Mouse (Mus musculus): Measurements from ENCODE around the gene Etl4. TPM values are rescaled to one million over a fixed set of nuclear protein-coding genes. Genes with fewer than 3 reads are reported as not detected.

The Etl4 gene
- polyA plus RNA-seq, 1 experiment from 2014 or later = 34.4 TPM

DNA sequence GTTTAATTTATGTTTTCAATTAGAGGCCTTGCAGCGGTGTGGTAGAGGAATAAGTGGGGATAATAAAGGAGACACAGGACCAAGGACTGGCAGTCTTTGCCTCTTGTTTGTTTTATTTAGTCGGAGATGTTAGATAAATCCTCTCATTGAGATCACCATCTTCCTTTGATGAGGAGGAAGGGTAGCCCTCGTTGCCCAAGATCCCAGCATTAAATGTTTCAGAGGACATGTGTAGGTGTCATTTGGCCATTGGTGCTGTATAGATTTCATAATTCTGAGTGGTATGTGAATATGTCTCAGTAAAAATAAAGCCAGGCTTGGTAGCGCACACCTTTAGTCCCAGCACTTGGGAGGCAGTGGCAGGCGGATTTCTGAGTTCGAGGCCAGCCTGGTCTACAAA is 508.4 kb downstream of the Etl4 start:
- 83% methylated on average over 6 of the region's 6 CpGs for WGBS
- no peak for DNase-seq (ENCODE audit: low spot score)

DNA sequence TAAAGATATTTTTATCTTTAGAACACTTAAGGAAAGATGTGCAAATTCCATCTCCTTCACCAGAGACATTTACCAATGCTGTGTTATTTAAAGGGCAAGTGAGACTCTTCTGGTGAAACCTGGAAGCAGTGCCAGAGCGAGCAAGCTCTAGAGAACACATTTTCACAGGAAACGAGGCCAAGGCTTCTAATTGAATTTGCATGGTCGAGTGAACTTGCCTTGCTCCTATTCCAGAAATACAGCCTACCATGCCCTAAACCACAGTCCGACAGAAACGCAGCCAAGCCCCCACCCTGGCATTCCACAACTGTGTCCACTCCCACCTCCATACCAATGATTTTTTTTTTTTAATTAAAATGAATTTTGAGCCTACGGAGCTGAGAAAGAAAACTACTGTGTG is 510.4 kb downstream of the Etl4 start:
- DNase-seq (ENCODE audit: low spot score) = no peak
- H3K9ac ChIP-seq (ENCODE audit: low read length) = no peak overlapping the region
- no peaks in the 10 kb centered on the region for H3K36me3 ChIP-seq (ENCODE audit: control insufficient read depth, insufficient read depth, low read length)
- H3K4me2 ChIP-seq (ENCODE audit: low read depth, low read length, severe bottlenecking) = no peak overlapping the region
- H3K4me1 ChIP-seq (replicated peaks; ENCODE audit: control insufficient read depth, insufficient read depth, low read length) = peaks cover 3% of the 10 kb centered on the region; the same call in 1 of the 2 replicates
- no peak overlapping the region for H3K4me3 ChIP-seq (ENCODE audit: low read depth, low read length)
- H3K9me3 ChIP-seq (ENCODE audit: control insufficient read depth, low read length) = no peaks in the 10 kb centered on the region
- 25% methylated on average over 6 of the region's 6 CpGs for WGBS
- no peaks in the 10 kb centered on the region for H3K27me3 ChIP-seq (ENCODE audit: control insufficient read depth, insufficient read depth, low read length)
- no peak overlapping the region for H3K27ac ChIP-seq (ENCODE audit: low read depth, low read length)
- ATAC-seq (replicated peaks; ENCODE audit: low FRiP score) = 0 out of 2 replicates have a peak, but pooled peaks have one; percentile 33

More for the DNA sequence above, 508.4 kb downstream of the Etl4 start:
- ATAC-seq (replicated peaks; ENCODE audit: low FRiP score) = no peak
- Histone ChIP-seq H3K27ac (ENCODE audit: low read depth, low read length) (no peak overlapping the region), H3K9ac (ENCODE audit: low read length) (no peak overlapping the region), H3K9me3 (ENCODE audit: control insufficient read depth, low read length) (no peaks in the 10 kb centered on the region), H3K27me3 (ENCODE audit: control insufficient read depth, insufficient read depth, low read length) (no peaks in the 10 kb centered on the region), H3K4me1 (replicated peaks; ENCODE audit: control insufficient read depth, insufficient read depth, low read length) (peaks cover 3% of the 10 kb centered on the region; the same call in 1 of the 2 replicates), H3K4me2 (ENCODE audit: low read depth, low read length, severe bottlenecking) (no peak overlapping the region), H3K36me3 (ENCODE audit: control insufficient read depth, insufficient read depth, low read length) (no peaks in the 10 kb centered on the region), H3K4me3 (ENCODE audit: low read depth, low read length) (no peak overlapping the region)

DNA sequence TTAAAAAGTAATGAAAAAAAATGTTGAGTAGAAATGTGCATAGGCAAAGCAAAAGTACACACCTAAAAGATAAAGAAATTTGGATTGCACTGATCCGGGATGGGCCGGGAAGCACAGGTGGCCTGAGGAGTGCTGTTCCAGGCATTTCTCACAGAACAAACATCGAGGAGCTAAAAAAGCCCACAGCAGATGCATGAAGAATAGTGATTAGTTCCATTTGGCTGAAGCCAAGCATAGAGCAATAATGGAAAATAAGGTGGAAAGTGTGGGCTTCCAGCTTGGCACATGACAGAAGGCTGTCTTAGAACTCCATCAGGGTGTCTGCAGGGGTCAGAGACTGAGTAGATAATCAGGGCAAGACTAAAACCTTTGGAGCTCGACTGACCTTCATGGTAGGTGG is 512.7 kb downstream of the Etl4 start:
- Histone ChIP-seq H3K27me3 (ENCODE audit: control insufficient read depth, insufficient read depth, low read length) (no peaks in the 10 kb centered on the region), H3K4me3 (ENCODE audit: low read depth, low read length) (no peak overlapping the region), H3K27ac (ENCODE audit: low read depth, low read length) (no peak overlapping the region), H3K36me3 (ENCODE audit: control insufficient read depth, insufficient read depth, low read length) (no peaks in the 10 kb centered on the region), H3K9me3 (ENCODE audit: control insufficient read depth, low read length) (no peaks in the 10 kb centered on the region), H3K9ac (ENCODE audit: low read length) (no peak overlapping the region), H3K4me2 (ENCODE audit: low read depth, low read length, severe bottlenecking) (no peak overlapping the region), H3K4me1 (replicated peaks; ENCODE audit: control insufficient read depth, insufficient read depth, low read length) (no peaks in the 10 kb centered on the region)
- DNase-seq (ENCODE audit: low spot score) (no peak), ATAC-seq (replicated peaks; ENCODE audit: low FRiP score) (peak; percentile 46; the same call in 1 of the 2 replicates)
- WGBS = 48% methylated on average over 4 of the region's 4 CpGs

DNA sequence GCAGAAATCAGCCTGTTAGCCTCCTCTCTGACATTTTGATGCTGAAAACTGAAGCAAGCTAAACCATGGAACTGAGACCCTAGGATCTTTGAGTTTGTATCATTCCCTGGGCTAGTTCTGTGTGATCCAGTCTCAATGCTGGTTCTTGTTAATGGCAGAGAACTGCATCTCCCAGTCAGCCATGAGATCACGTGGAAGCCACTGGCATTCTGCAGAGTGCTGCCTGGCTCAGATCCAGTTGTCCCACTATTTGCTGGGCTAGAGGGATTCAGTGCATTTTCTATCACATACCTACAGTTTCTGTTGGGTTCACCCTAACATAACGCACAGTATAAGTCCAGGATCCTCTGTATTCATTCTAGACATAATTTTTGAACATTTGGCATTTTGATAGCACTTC is 524.1 kb downstream of the Etl4 start:
- WGBS = 85% methylated on average over 2 of the region's 2 CpGs
- Histone ChIP-seq H3K36me3 (ENCODE audit: control insufficient read depth, insufficient read depth, low read length) (no peaks in the 10 kb centered on the region), H3K27me3 (ENCODE audit: control insufficient read depth, insufficient read depth, low read length) (no peaks in the 10 kb centered on the region), H3K9me3 (ENCODE audit: control insufficient read depth, low read length) (no peaks in the 10 kb centered on the region), H3K4me1 (replicated peaks; ENCODE audit: control insufficient read depth, insufficient read depth, low read length) (no peaks in the 10 kb centered on the region), H3K4me2 (ENCODE audit: low read depth, low read length, severe bottlenecking) (no peak overlapping the region), H3K27ac (ENCODE audit: low read depth, low read length) (no peak overlapping the region), H3K4me3 (ENCODE audit: low read depth, low read length) (no peak overlapping the region), H3K9ac (ENCODE audit: low read length) (no peak overlapping the region)
- no peak for DNase-seq (ENCODE audit: low spot score)
- no peak for ATAC-seq (replicated peaks; ENCODE audit: low FRiP score)

DNA sequence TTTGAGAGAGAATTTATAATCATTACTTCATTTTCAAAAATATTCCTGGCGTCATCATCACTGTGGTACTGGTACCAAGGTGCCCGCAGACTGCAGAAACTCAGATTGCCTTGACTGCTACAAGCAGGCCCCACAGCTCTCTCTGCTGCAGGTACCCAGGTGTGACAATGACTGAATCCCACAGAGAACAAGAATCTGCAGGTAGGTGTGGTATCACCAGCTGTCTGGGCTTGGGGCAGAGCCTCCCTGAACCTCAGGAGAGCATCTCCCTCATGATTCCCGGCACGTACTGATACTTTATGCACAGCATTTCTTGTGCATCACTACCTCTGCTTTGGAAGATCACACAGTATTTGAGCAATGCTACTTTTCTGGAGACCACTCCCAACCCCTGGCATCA is 526.0 kb downstream of the Etl4 start:
- ATAC-seq (replicated peaks; ENCODE audit: low FRiP score) (no peak), DNase-seq (ENCODE audit: low spot score) (no peak)
- Histone ChIP-seq H3K9me3 (ENCODE audit: control insufficient read depth, low read length) (no peaks in the 10 kb centered on the region), H3K4me3 (ENCODE audit: low read depth, low read length) (no peak overlapping the region), H3K36me3 (ENCODE audit: control insufficient read depth, insufficient read depth, low read length) (no peaks in the 10 kb centered on the region), H3K27me3 (ENCODE audit: control insufficient read depth, insufficient read depth, low read length) (no peaks in the 10 kb centered on the region), H3K4me1 (replicated peaks; ENCODE audit: control insufficient read depth, insufficient read depth, low read length) (no peaks in the 10 kb centered on the region), H3K27ac (ENCODE audit: low read depth, low read length) (no peak overlapping the region), H3K4me2 (ENCODE audit: low read depth, low read length, severe bottlenecking) (no peak overlapping the region), H3K9ac (ENCODE audit: low read length) (no peak overlapping the region)
- WGBS = 96% methylated on average over 4 of the region's 4 CpGs

DNA sequence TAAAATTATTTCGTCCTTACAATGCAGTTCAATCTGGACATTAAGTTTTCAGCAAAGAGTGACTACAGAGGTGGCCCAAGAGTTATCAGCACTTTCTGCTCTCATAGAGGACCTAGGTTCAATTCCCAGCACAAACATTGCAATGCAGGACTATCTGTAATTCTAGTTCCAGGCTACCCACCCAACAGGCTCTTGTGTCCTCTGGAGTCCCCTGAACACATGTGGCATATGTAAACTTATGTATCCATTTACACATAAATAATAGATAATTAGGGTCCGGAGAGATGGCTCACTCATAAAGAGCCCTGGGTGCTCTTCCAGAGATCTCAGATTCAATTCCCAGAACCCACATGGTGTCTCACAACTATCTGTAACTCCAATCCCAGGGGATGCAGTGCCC is 533.2 kb downstream of the Etl4 start:
- no peak overlapping the region for H3K27ac ChIP-seq (ENCODE audit: low read depth, low read length)
- ATAC-seq (replicated peaks; ENCODE audit: low FRiP score) = no peak

DNA sequence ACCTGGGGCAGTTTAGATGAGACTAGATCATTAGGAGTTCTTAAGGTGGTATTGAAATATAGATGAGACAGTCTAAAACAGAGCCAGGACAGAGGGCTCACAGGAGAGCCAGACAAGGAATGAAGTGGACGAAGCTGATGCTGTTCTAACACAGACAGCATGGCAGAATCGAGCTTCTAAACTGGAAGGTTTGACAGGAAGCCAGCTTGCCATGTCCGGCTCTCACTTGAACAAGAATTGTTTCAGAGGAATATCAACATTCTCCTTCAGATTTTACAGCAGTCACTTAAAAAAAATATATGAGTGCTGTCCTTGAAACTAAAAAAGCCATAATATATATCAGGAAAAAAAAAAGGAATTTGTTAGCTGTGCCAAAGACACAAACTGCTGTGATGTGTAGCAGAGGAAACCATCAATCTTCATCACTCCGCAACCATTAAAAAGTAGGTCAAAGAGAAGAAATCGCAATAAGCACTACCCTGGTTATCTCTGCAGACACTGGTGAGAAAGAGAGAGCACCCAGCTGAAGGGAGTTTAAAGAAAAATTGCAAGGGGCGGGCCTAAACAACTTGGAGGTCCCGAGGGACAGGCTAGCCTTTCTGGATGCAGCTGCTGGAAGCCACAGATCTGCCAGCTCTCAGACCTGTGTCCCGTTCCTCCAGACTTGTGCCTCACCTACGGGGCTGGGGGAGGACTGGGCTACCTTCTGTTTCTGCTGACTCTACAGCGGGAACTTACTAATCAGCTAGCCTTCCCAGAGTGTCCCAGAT is 534.3 kb downstream of the Etl4 start:
- WGBS = 79% methylated on average over 10 of the region's 10 CpGs
- ATAC-seq (replicated peaks; ENCODE audit: low FRiP score) = no peak
- no peaks in the 10 kb centered on the region for H3K9me3 ChIP-seq (ENCODE audit: control insufficient read depth, low read length)
- DNase-seq (ENCODE audit: low spot score) = no peak
- no peak overlapping the region for H3K4me2 ChIP-seq (ENCODE audit: low read depth, low read length, severe bottlenecking)
- H3K4me3 ChIP-seq (ENCODE audit: low read depth, low read length) = no peak overlapping the region
- H3K27ac ChIP-seq (ENCODE audit: low read depth, low read length) = no peak overlapping the region
- no peaks in the 10 kb centered on the region for H3K4me1 ChIP-seq (replicated peaks; ENCODE audit: control insufficient read depth, insufficient read depth, low read length)
- H3K9ac ChIP-seq (ENCODE audit: low read length) = no peak overlapping the region
- H3K36me3 ChIP-seq (ENCODE audit: control insufficient read depth, insufficient read depth, low read length) = no peaks in the 10 kb centered on the region
- no peaks in the 10 kb centered on the region for H3K27me3 ChIP-seq (ENCODE audit: control insufficient read depth, insufficient read depth, low read length)

More for the DNA sequence above, 533.2 kb downstream of the Etl4 start:
- WGBS = 92% methylated on average over 2 of the region's 2 CpGs
- no peaks in the 10 kb centered on the region for H3K4me1 ChIP-seq (replicated peaks; ENCODE audit: control insufficient read depth, insufficient read depth, low read length)
- DNase-seq (ENCODE audit: low spot score) = no peak
- H3K9me3 ChIP-seq (ENCODE audit: control insufficient read depth, low read length) = no peaks in the 10 kb centered on the region
- H3K4me3 ChIP-seq (ENCODE audit: low read depth, low read length) = no peak overlapping the region
- H3K4me2 ChIP-seq (ENCODE audit: low read depth, low read length, severe bottlenecking) = no peak overlapping the region
- no peak overlapping the region for H3K9ac ChIP-seq (ENCODE audit: low read length)
- H3K27me3 ChIP-seq (ENCODE audit: control insufficient read depth, insufficient read depth, low read length) = no peaks in the 10 kb centered on the region
- no peaks in the 10 kb centered on the region for H3K36me3 ChIP-seq (ENCODE audit: control insufficient read depth, insufficient read depth, low read length)

DNA sequence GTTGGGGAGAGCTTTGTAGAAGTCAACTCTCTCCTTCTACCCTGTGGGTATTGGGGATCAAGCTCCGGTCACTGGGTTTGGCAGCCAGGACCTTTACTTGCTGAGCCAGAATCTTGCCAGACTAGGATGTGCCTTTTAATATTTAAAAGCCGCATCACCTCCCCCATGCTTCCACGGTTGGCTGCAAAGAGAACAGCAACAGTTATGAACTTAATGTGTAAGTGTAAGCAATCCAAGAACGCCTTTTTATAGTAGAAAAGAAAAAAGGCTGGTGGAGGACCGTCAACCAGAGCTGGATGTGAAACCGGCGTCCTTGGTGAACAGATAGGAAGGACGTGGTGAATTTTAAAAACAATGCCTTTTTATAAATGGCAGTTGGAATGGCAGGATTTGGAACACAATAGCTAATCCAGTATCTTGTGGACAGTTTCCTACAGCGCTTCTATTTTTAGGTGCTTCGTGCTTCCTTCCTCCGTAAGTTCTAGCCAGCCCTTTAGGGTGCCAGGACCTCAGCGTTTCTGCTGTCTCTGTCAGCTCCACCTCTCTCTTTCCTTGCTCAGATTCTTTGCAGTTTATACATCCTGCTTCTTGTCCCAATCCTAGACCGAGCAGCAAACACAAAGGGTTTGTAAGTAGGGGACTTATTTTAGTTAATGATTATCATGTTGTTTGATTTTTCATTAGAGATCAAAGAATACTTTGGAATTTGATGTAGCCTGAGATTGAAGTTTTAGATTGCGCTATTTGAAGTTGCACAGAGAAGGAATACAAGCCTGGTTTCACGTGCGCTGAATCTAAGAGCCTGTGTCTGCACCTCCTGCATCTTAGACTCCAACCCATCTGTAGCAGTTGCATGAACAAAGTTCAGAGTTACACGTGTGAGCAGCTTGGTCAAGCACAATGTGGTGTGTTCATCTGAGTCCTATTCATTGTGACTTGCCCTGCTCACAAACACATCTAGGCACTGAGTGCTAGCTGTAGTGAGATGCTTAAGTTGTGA is 535.9 kb downstream of the Etl4 start:
- Histone ChIP-seq H3K36me3 (ENCODE audit: control insufficient read depth, insufficient read depth, low read length) (no peaks in the 10 kb centered on the region), H3K4me1 (replicated peaks; ENCODE audit: control insufficient read depth, insufficient read depth, low read length) (no peaks in the 10 kb centered on the region), H3K27ac (ENCODE audit: low read depth, low read length) (no peak overlapping the region), H3K4me2 (ENCODE audit: low read depth, low read length, severe bottlenecking) (no peak overlapping the region), H3K4me3 (ENCODE audit: low read depth, low read length) (no peak overlapping the region), H3K9me3 (ENCODE audit: control insufficient read depth, low read length) (no peaks in the 10 kb centered on the region), H3K9ac (ENCODE audit: low read length) (no peak overlapping the region), H3K27me3 (ENCODE audit: control insufficient read depth, insufficient read depth, low read length) (no peaks in the 10 kb centered on the region)
- DNase-seq (ENCODE audit: low spot score) (no peak), ATAC-seq (replicated peaks; ENCODE audit: low FRiP score) (no peak)
- WGBS = 81% methylated on average over 17 of the region's 17 CpGs

All from forebrain, embryonic 11.5 days (tissue).